Mouse (Mus musculus) neural tube, embryonic 15.5 days (tissue): Measurements from ENCODE around the gene Filip1l. TPM values are rescaled to one million over a fixed set of nuclear protein-coding genes. Genes with fewer than 3 reads are reported as not detected.

ENCODE experiments used
- ATAC-seq: fragments of 200-750 bp; cut with Nextera tagmentation; 2 replicates; pipeline ENCODE4 v1.8.0; 2017; ENCODE audit warnings: mild to moderate bottlenecking, moderate TSS enrichment, moderate library complexity; ENCODE audit not compliant: low FRiP score
- H3K27ac ChIP-seq: fragments of 300-500 bp; sonication (generic); replicated peaks from 2 replicates; pipeline ENCODE4 v1.5.1; 2015; ENCODE audit warnings: mild to moderate bottlenecking, inconsistent platforms
- H3K27me3 ChIP-seq: fragments of 300-500 bp; sonication (generic); replicated peaks from 2 replicates; pipeline ENCODE4 v1.6.1; 2015; ENCODE audit warnings: inconsistent platforms
- H3K36me3 ChIP-seq: fragments of 300-500 bp; sonication (generic); 2 replicates; pipeline ENCODE4 v1.6.1; 2015; ENCODE audit warnings: inconsistent platforms
- H3K4me1 ChIP-seq: fragments of 300-500 bp; sonication (generic); 2 replicates; pipeline ENCODE4 v1.6.1; 2015; ENCODE audit warnings: inconsistent platforms
- H3K4me2 ChIP-seq: fragments of 300-500 bp; sonication (generic); 2 replicates; pipeline ENCODE4 v1.6.1; 2015; ENCODE audit warnings: inconsistent platforms, mild to moderate bottlenecking, moderate library complexity
- H3K4me3 ChIP-seq: fragments of 300-500 bp; sonication (generic); replicated peaks from 2 replicates; pipeline ENCODE4 v1.5.1; 2015; ENCODE audit warnings: mild to moderate bottlenecking, inconsistent platforms
- H3K9ac ChIP-seq: fragments of 300-500 bp; sonication (generic); replicated peaks from 2 replicates; pipeline ENCODE4 v1.6.1; 2015; ENCODE audit warnings: mild to moderate bottlenecking, inconsistent platforms
- H3K9me3 ChIP-seq: fragments of 300-500 bp; sonication (generic); replicated peaks from 2 replicates; pipeline ENCODE4 v1.6.1; 2016; ENCODE audit warnings: inconsistent platforms
- WGBS: fragments of 180-500 bp; shearing (Covaris S2); methylation state at CpG from one replicate; pipeline ENCODE4 v1.1.7; 2015; ENCODE audit warnings: mixed read lengths; 5-methylcytosine and 5-hydroxymethylcytosine counted together
- polyA plus RNA-seq: library from polyadenylated mRNA; unstranded; fragments of >200 nt; fragmentation: Nextera tagmentation; extraction: Ambion mirVana; gene quantifications from 2 replicates; pipeline ENCODE4 v1.2.1, GENCODE M21; 2015

The Filip1l gene
- polyA plus RNA-seq, 1 experiment from 2014 or later = 3.3 TPM

DNA sequence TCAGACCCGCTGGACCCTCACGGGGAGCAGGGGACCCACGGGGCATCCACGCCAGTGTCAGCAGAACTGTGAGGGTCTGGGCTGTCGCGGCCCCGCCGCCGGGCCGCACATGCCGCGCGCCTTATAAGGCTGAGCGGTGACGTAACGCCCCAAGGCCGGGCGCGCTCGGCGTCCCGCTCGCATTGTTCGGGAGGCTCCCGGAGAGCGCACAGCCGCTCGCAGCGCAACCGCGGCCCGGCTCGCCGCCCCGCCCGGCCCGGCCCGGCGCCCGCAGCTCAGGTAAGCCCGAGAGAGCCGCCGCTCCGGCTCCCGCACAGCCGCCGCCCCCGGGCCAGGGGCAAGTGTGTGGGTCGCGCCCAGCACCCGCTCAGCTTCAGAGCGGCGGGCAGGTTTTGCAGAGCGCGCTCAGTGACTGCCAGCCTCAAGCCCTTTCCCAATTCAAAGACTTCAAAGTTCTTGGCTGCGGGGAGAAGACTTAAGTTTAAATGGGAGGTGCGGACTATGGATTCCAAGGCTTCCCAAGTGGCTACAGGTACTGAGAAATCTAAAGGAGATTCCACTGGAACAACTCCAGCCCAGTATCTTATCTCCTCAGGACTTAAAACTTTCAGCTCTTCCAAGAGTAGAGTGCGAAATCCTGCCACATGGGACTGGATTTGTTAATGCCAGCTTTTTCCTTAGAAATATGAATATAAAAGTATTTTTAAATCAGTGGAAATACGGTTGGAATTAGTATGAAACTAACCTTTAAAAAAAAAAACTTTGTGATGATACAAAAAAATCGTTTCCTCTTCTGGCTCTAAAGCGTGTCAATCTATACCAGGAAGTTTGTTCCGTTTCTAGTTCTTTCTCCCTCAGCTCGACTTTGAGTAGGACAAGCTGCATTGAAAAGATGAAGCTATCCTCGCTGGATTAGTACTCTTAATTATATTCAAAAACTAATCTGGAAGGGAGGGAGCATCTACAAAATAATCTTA lies 196.5 kb downstream of the Filip1l start:
- Histone ChIP-seq H3K36me3 (no peaks in the 10 kb centered on the region), H3K4me2 (peak overlapping the region; percentile 96), H3K9ac (peak overlapping the region; percentile 72), H3K4me1 (peaks cover 8% of the 10 kb centered on the region; the same call in 1 of the 2 replicates), H3K4me3 (peak overlapping the region; percentile 69), H3K27ac (no peak overlapping the region), H3K27me3 (peaks cover 8% of the 10 kb centered on the region), H3K9me3 (no peaks in the 10 kb centered on the region)
- ATAC-seq = peak; percentile 97
- WGBS = 3% methylated on average over 62 of the region's 64 CpGs

- Histone ChIP-seq H3K9me3 (no peaks in the 10 kb centered on the region), H3K27ac (no peak overlapping the region), H3K27me3 (peaks cover 8% of the 10 kb centered on the region), H3K36me3 (no peaks in the 10 kb centered on the region), H3K4me2 (peak overlapping the region; percentile 96), H3K4me1 (peaks cover 6% of the 10 kb centered on the region; the same call in 1 of the 2 replicates), H3K4me3 (no peak overlapping the region; the same call in 1 of the 2 replicates), H3K9ac (no peak overlapping the region)
- ATAC-seq = no peak
- 36% methylated on average over 3 of the region's 3 CpGs for WGBS
These were observed 197.2 kb downstream of the Filip1l start for GRCm38 (mm10) chr16:57550088-57550487.

GRCm38 (mm10) chr16:57550817-57551216 lies 197.9 kb downstream of the Filip1l start:
- 21% methylated on average over 2 of the region's 2 CpGs for WGBS
- H3K9ac ChIP-seq = no peak overlapping the region
- H3K9me3 ChIP-seq = no peaks in the 10 kb centered on the region
- no peaks in the 10 kb centered on the region for H3K36me3 ChIP-seq
- ATAC-seq = no peak
- no peak overlapping the region for H3K4me2 ChIP-seq
- H3K27ac ChIP-seq = no peak overlapping the region
- peaks cover 6% of the 10 kb centered on the region; the same call in 1 of the 2 replicates for H3K4me1 ChIP-seq
- H3K27me3 ChIP-seq = peaks cover 8% of the 10 kb centered on the region
- no peak overlapping the region for H3K4me3 ChIP-seq

GRCm38 (mm10) chr16:57551617-57552016 lies 198.7 kb downstream of the Filip1l start:
- no peak for ATAC-seq
- Histone ChIP-seq H3K4me3 (no peak overlapping the region), H3K9ac (no peak overlapping the region), H3K9me3 (no peaks in the 10 kb centered on the region), H3K27ac (no peak overlapping the region), H3K4me1 (peaks cover 6% of the 10 kb centered on the region; the same call in 1 of the 2 replicates), H3K27me3 (peaks cover 8% of the 10 kb centered on the region), H3K36me3 (no peaks in the 10 kb centered on the region), H3K4me2 (no peak overlapping the region)
- WGBS = 68% methylated on average over 2 of the region's 2 CpGs

DNA sequence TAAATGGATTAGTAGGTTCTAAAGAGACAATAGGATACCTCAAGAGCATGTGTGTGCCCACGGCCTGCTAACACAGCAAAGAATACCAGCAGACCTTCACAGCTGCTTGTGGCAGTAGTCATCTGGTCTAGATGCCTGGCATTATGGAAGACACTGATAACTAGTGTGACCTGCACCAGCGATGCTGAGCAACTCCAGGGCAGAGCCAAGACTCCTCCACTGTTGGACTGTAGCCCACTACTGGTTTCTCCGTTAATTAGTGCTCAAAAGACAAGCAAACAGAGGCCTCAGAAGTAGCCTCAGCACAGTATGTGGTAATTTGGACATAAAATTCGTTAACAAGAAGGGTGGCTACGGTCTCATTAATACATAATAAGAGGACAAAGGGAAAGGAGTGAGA lies 199.8 kb downstream of the Filip1l start:
- H3K9me3 ChIP-seq = no peaks in the 10 kb centered on the region
- H3K9ac ChIP-seq = no peak overlapping the region
- H3K4me3 ChIP-seq = no peak overlapping the region
- H3K4me1 ChIP-seq = peaks cover 6% of the 10 kb centered on the region; the same call in 1 of the 2 replicates
- H3K27me3 ChIP-seq = peaks cover 5% of the 10 kb centered on the region
- 83% methylated on average over 5 of the region's 5 CpGs for WGBS
- no peak for ATAC-seq
- no peak overlapping the region for H3K4me2 ChIP-seq
- no peak overlapping the region for H3K27ac ChIP-seq
- H3K36me3 ChIP-seq = no peaks in the 10 kb centered on the region

- Histone ChIP-seq H3K4me1 (peaks cover 6% of the 10 kb centered on the region; the same call in 1 of the 2 replicates), H3K27ac (no peak overlapping the region), H3K36me3 (no peaks in the 10 kb centered on the region), H3K4me3 (no peak overlapping the region), H3K9ac (no peak overlapping the region), H3K27me3 (no peaks in the 10 kb centered on the region), H3K4me2 (no peak overlapping the region), H3K9me3 (no peaks in the 10 kb centered on the region)
- ATAC-seq = no peak
These were observed 200.3 kb downstream of the Filip1l start for GRCm38 (mm10) chr16:57553235-57553634.

- Histone ChIP-seq H3K4me2 (no peak overlapping the region), H3K36me3 (no peaks in the 10 kb centered on the region), H3K9me3 (no peaks in the 10 kb centered on the region), H3K4me3 (no peak overlapping the region), H3K27me3 (no peaks in the 10 kb centered on the region), H3K9ac (no peak overlapping the region), H3K4me1 (no peaks in the 10 kb centered on the region), H3K27ac (no peak overlapping the region)
- WGBS = 65% methylated on average over 6 of the region's 6 CpGs
- ATAC-seq = no peak
These were observed 202.1 kb downstream of the Filip1l start for GRCm38 (mm10) chr16:57554886-57555400.

- ATAC-seq = no peak
- no peaks in the 10 kb centered on the region for H3K36me3 ChIP-seq
- WGBS = 81% methylated on average over 4 of the region's 4 CpGs
These were observed 202.8 kb downstream of the Filip1l start for GRCm38 (mm10) chr16:57555667-57556066.

DNA sequence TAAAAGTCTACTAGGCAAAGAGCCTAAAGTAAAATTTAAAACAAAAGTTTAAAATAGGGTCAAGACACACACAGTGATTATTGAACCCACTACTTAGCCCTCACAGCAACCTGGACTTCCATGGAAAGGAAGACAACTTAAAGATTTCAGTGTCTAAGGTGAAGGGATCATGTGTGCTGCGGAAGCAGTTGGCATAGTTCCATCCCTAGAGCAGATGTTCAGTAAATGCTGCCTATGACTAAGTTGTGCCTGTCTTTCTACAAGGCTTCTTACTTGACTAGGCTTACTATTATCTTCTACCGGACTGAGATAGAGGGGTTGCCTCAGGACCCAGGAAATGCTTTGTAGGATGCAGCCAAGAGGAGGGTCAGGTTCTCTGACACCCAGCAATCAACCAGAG lies 203.4 kb downstream of the Filip1l start:
- no peak overlapping the region for H3K27ac ChIP-seq
- no peak overlapping the region for H3K4me3 ChIP-seq
- no peak overlapping the region for H3K9ac ChIP-seq
- no peaks in the 10 kb centered on the region for H3K27me3 ChIP-seq
- 90% methylated on average over 2 of the region's 2 CpGs for WGBS
- no peak for ATAC-seq
- no peaks in the 10 kb centered on the region for H3K9me3 ChIP-seq
- H3K4me2 ChIP-seq = no peak overlapping the region
- H3K36me3 ChIP-seq = no peaks in the 10 kb centered on the region
- no peaks in the 10 kb centered on the region for H3K4me1 ChIP-seq

More at GRCm38 (mm10) chr16:57555667-57556066, 202.8 kb downstream of the Filip1l start:
- H3K9ac ChIP-seq = no peak overlapping the region
- no peak overlapping the region for H3K4me3 ChIP-seq
- H3K27me3 ChIP-seq = no peaks in the 10 kb centered on the region
- H3K9me3 ChIP-seq = no peaks in the 10 kb centered on the region
- no peak overlapping the region for H3K27ac ChIP-seq
- no peak overlapping the region for H3K4me2 ChIP-seq
- no peaks in the 10 kb centered on the region for H3K4me1 ChIP-seq

GRCm38 (mm10) chr16:57558258-57558657 lies 205.4 kb downstream of the Filip1l start:
- no peak overlapping the region for H3K9ac ChIP-seq
- 95% methylated on average over 3 of the region's 3 CpGs for WGBS
- H3K36me3 ChIP-seq = no peaks in the 10 kb centered on the region
- H3K27me3 ChIP-seq = no peaks in the 10 kb centered on the region
- H3K9me3 ChIP-seq = no peaks in the 10 kb centered on the region
- no peak for ATAC-seq
- H3K4me1 ChIP-seq = no peaks in the 10 kb centered on the region
- no peak overlapping the region for H3K4me3 ChIP-seq
- no peak overlapping the region for H3K27ac ChIP-seq
- no peak overlapping the region for H3K4me2 ChIP-seq

DNA sequence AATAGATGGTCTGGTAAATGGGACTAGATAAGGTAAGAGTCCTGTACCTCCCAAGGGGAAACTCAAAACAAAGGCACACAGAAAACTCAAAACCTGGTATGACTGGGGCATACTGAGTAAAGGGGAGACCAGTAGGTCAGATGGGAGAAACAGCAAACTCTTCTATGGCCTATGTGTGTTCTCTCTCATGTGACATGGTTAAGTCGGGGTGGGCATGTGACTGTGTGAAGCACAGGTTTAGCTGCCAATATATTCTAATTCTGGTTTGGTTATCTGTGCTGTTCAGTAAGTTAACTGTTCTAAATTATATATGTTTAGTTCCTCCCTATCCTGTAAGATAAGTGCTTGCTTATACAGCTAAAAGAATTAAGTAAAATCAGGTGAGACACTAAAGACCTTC lies 207.3 kb downstream of the Filip1l start:
- WGBS = 85% methylated on average over 1 of the region's 1 CpGs
- Histone ChIP-seq H3K27ac (no peak overlapping the region), H3K9ac (no peak overlapping the region), H3K4me2 (no peak overlapping the region), H3K9me3 (no peaks in the 10 kb centered on the region), H3K4me3 (no peak overlapping the region), H3K27me3 (no peaks in the 10 kb centered on the region), H3K36me3 (no peaks in the 10 kb centered on the region), H3K4me1 (no peaks in the 10 kb centered on the region)
- no peak for ATAC-seq

- Histone ChIP-seq H3K27me3 (no peaks in the 10 kb centered on the region), H3K4me2 (no peak overlapping the region), H3K9me3 (no peaks in the 10 kb centered on the region), H3K27ac (no peak overlapping the region), H3K4me1 (no peaks in the 10 kb centered on the region), H3K9ac (no peak overlapping the region), H3K4me3 (no peak overlapping the region), H3K36me3 (no peaks in the 10 kb centered on the region)
- no peak for ATAC-seq
- WGBS = 84% methylated on average over 3 of the region's 3 CpGs
These were observed 210.6 kb downstream of the Filip1l start for GRCm38 (mm10) chr16:57563453-57563852.
